Mouse (Mus musculus) hindbrain, embryonic 10.5 days (tissue): ENCODE measurements around the gene Anp32e. TPM values are rescaled to one million over a fixed set of nuclear protein-coding genes. Genes with fewer than 3 reads are reported as not detected.
A peak's percentile ranks its signal among the peaks of the same experiment; 100 is the strongest.
"Not testable (repeated sequence)": the region's sequence is repeated elsewhere in the genome, so short reads cannot be mapped to it uniquely, and the experiment has no call there.

Source experiments
- DNase-seq: peaks from one replicate; pipeline ENCODE4 v3.0.0-alpha.2; 2017; ENCODE audit warnings: low spot score
- H3K27ac ChIP-seq: fragments of 300-500 bp; sonication (generic); 2 replicates; pipeline ENCODE4 v1.5.1; 2016; ENCODE audit warnings: mild to moderate bottlenecking, moderate library complexity
- H3K27me3 ChIP-seq: fragments of 300-500 bp; sonication (generic); 2 replicates; pipeline ENCODE4 v1.6.1; 2016; ENCODE audit warnings: mild to moderate bottlenecking; ENCODE audit not compliant: poor library complexity, insufficient read depth, severe bottlenecking
- H3K36me3 ChIP-seq: fragments of 300-500 bp; sonication (generic); 2 replicates; pipeline ENCODE4 v1.6.1; 2016; ENCODE audit warnings: mild to moderate bottlenecking, moderate library complexity
- H3K4me1 ChIP-seq: fragments of 300-500 bp; sonication (generic); replicated peaks from 2 replicates; pipeline ENCODE4 v1.6.1; 2016; ENCODE audit warnings: mild to moderate bottlenecking
- H3K4me3 ChIP-seq: fragments of 300-500 bp; sonication (generic); 2 replicates; pipeline ENCODE4 v1.5.1; 2016; ENCODE audit warnings: mild to moderate bottlenecking, moderate library complexity
- H3K9me3 ChIP-seq: fragments of 300-500 bp; sonication (generic); 2 replicates; pipeline ENCODE4 v1.6.1; 2016; ENCODE audit warnings: mild to moderate bottlenecking, moderate library complexity
- WGBS: fragments of 180-500 bp; shearing (Covaris S2); methylation state at CpG from one replicate; pipeline ENCODE4 v1.1.7; 2016; 5-methylcytosine and 5-hydroxymethylcytosine counted together
- polyA plus RNA-seq: library from polyadenylated mRNA; unstranded; fragments of >200 nt; fragmentation: Nextera tagmentation; extraction: Ambion mirVana; gene quantifications from 2 replicates; pipeline ENCODE4 v1.2.1, GENCODE M21; 2016

Gene Anp32e
- polyA plus RNA-seq, 1 experiment from 2014 or later, result 266 TPM

DNA sequence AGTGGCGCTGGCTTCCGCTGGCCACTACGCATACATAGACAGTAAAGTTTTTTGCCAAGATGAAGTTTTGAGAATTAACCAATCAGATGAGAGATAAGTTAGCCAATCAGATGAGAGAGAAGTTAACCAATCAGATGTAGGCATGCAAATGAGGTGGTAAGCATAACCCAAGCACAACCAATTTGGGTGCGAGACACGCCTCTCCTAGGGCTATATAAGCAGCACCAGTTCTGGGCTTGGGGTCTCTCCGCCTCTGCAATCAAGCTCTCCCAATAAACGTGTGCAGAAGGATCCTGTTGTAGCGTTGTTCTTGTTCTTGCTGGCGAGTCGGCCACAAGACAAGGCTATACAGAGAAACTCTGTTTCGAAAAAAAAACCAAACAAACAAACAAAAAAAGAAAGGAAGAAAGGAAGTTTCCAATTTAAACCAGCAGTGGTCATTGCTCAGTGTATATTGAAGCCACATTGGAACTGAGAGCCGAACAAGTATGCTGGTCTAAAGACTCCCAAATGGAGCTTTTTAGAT lies 25.7 kb downstream of the Anp32e start:
- not testable (repeated sequence) for DNase-seq, H3K9me3 ChIP-seq, H3K36me3 ChIP-seq, H3K4me3 ChIP-seq, H3K27me3 ChIP-seq, H3K27ac ChIP-seq
- peaks cover 25% of the 10 kb centered on the region for H3K4me1 ChIP-seq
- WGBS, result 90% methylated on average over 12 of the region's 12 CpGs

DNA sequence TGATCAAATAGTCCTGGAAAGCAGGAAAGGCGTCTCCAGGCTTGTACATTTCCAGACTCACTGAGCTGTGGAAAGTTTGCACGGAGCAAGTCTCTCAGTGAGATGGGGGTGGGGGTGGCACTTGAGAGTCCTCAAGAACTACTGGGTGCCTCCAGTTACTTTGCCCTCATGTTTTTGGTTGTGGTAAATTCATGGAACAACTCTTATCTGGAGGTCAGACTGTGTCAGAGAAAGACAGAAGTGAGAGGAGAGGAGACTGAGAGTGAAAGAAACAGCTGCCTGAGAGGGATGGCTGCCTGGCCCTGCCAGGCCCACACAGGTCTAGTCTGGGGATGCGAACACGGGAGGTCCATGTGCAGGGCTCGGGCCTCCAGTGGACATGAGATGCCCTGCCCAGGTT lies 26.3 kb downstream of the Anp32e start:
- Histone ChIP-seq H3K9me3 (no peaks in the 10 kb centered on the region), H3K4me1 (peaks cover 22% of the 10 kb centered on the region), H3K27me3 (no peaks in the 10 kb centered on the region), H3K4me3 (no peak overlapping the region), H3K27ac (no peak overlapping the region), H3K36me3 (no peaks in the 10 kb centered on the region)
- no peak for DNase-seq
- 96% methylated on average over 5 of the region's 5 CpGs for WGBS

DNA sequence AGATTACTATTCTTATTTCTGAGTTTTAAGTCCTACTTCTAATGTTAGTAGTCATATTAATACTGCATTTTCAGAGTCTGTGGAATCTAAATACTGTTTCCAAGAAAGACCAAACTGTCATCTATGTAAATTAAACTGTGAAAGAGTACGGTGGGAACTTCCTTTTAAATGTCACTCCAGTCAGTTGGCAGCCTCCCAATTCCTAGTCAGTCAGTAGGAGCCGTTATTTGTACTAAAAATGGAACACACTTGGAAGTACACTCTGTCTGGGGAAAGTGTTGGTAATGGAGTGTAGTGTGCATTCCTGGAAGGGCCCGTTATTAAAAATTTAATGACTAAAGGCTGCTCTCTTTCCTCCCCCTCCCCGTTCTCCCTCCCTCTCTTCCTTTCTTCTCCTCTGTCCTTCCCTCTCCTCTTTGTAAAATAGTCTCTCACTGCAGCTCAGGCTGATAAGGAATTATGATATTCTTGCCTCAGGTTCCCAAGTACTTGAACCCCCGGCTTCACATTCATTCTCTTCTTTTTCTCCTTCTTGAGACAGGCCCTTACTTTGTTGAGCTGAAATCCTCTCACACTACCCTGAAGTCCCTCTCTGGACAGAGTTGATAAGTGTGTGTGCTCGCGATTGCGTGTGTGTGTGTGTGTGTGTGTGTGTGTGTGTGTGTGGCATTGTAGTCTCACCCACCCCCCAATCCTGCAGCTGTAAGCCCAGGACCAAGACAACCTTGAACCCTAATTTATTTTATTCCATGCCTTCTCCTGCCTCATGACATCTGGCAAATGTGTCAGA lies 28.5 kb downstream of the Anp32e start:
- Histone ChIP-seq H3K4me1 (peaks cover 11% of the 10 kb centered on the region; the same call in 1 of the 2 replicates), H3K27ac (no peak overlapping the region), H3K36me3 (no peaks in the 10 kb centered on the region), H3K9me3 (no peaks in the 10 kb centered on the region), H3K27me3 (no peaks in the 10 kb centered on the region), H3K4me3 (no peak overlapping the region)
- no peak for DNase-seq
- WGBS, result 79% methylated on average over 8 of the region's 8 CpGs

DNA sequence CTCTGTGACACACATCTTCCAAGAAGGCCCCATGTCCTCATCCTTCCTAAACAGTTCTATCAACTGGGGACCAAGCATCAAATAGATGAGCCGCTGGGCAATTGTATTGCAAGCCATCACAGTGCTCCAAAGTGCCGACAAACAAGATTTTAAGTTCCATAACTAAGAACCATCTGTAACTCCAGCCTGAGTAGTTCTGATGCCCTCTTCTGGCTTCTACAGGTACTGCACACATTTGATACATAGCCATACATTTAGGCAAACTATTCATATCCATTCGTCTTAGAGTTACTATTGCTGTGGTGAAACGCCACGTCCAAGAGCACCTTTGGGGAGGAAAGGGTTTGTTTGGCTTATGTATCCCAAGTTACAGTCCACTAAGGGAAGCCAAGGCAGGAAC lies 30.0 kb downstream of the Anp32e start:
- DNase-seq, result no peak

DNA sequence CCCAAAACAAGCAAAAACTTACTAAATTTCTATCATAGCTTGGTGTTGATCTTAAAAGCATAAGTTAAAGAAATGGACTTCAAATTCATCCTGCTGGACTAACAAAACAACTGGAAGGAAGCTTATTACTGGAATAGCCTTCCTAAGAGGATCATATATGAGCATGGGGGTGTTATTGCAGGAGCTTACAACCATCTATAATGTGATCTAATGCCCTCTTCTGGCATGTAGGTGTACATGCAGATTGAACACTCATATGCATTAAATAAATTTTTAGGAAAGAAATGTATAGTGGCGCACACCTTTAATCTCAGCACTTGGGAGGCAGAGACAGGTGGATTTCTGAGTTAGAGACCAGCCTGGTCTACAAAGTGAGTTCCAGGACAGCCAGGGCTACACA lies 30.8 kb downstream of the Anp32e start:
- Histone ChIP-seq H3K4me3 (no peak overlapping the region), H3K27me3 (no peaks in the 10 kb centered on the region), H3K36me3 (no peaks in the 10 kb centered on the region), H3K4me1 (peaks cover 12% of the 10 kb centered on the region), H3K9me3 (no peaks in the 10 kb centered on the region), H3K27ac (no peak overlapping the region)
- DNase-seq, result no peak
- WGBS, result 95% methylated on average over 1 of the region's 1 CpGs

More for the DNA sequence above, 30.0 kb downstream of the Anp32e start:
- Histone ChIP-seq H3K36me3 (no peaks in the 10 kb centered on the region), H3K27me3 (no peaks in the 10 kb centered on the region), H3K27ac (no peak overlapping the region), H3K9me3 (no peaks in the 10 kb centered on the region), H3K4me3 (no peak overlapping the region), H3K4me1 (peaks cover 12% of the 10 kb centered on the region)
- 76% methylated on average over 5 of the region's 5 CpGs for WGBS

DNA sequence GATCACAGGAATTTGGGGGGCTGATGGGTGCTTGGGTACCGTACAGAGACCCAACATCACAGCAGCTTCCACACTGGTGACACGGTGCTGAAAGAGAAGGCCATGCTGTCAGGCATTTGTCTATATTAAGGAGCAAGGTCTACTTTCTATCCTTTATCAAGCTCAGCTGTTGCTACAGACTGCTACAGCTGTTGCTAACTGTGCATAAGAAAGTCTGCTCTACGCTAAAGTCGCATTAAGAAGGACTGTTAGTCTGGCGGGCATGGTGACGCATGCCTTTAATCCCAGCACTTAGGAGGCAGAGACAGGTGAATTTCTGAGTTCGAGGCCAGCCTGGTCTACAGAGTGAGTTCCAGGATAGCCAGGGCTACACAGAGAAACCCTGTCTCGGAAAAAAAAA lies 33.1 kb downstream of the Anp32e start:
- not testable (repeated sequence) for H3K9me3 ChIP-seq, H3K4me3 ChIP-seq, H3K27ac ChIP-seq, DNase-seq, H3K27me3 ChIP-seq, H3K36me3 ChIP-seq
- H3K4me1 ChIP-seq, result peaks cover 16% of the 10 kb centered on the region
- WGBS, result 83% methylated on average over 8 of the region's 8 CpGs

DNA sequence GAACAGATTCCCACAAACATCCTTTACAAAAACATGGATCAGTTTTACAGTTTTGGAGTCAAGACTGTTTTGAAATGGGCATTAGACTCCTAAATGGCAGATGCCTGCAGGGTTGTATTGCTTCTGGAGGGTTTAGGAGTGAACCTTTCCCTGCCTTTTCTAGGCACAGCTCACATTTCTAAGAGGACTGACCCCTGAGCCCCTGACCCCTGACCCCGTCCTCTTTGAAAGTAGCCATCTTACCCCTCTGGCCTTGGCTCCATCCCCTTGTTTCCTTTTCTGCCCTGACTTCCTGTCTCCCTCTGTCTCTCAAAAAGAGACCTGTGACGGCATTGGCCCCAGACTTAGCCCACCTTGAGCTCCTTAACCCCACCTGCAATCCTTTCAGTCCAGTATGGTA lies 34.2 kb downstream of the Anp32e start:
- no peaks in the 10 kb centered on the region for H3K9me3 ChIP-seq
- 31% methylated on average over 2 of the region's 2 CpGs for WGBS
- H3K27ac ChIP-seq, result no peak overlapping the region

DNA sequence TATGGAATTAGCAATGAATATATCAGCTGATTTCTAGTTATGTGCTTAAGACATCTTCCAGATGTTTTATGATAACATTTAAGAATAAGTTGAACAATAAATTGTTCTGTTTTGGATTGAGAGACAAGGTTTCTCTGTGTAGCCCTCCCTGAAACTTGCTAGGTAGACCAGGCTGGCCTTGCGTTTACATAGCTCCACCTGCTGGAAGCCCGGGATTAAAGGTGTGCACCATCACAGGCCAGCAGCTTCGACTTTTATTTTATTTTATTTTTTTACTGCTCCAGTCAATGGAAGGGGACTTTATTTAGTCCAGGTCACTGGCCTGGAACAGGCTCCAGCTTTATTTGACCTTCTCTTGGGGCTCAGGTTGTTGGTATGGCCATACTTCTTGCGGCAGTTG lies 34.6 kb downstream of the Anp32e start:
- WGBS, result 53% methylated on average over 4 of the region's 4 CpGs
- H3K36me3 ChIP-seq, result no peaks in the 10 kb centered on the region
- H3K9me3 ChIP-seq, result no peaks in the 10 kb centered on the region
- no peak overlapping the region for H3K27ac ChIP-seq
- peaks cover 16% of the 10 kb centered on the region for H3K4me1 ChIP-seq
- no peaks in the 10 kb centered on the region for H3K27me3 ChIP-seq
- no peak overlapping the region for H3K4me3 ChIP-seq
- no peak for DNase-seq

More for the DNA sequence above, 34.2 kb downstream of the Anp32e start:
- H3K36me3 ChIP-seq, result no peaks in the 10 kb centered on the region
- H3K4me1 ChIP-seq, result peaks cover 16% of the 10 kb centered on the region
- peak; percentile 44 for DNase-seq
- no peaks in the 10 kb centered on the region for H3K27me3 ChIP-seq
- H3K4me3 ChIP-seq, result no peak overlapping the region

DNA sequence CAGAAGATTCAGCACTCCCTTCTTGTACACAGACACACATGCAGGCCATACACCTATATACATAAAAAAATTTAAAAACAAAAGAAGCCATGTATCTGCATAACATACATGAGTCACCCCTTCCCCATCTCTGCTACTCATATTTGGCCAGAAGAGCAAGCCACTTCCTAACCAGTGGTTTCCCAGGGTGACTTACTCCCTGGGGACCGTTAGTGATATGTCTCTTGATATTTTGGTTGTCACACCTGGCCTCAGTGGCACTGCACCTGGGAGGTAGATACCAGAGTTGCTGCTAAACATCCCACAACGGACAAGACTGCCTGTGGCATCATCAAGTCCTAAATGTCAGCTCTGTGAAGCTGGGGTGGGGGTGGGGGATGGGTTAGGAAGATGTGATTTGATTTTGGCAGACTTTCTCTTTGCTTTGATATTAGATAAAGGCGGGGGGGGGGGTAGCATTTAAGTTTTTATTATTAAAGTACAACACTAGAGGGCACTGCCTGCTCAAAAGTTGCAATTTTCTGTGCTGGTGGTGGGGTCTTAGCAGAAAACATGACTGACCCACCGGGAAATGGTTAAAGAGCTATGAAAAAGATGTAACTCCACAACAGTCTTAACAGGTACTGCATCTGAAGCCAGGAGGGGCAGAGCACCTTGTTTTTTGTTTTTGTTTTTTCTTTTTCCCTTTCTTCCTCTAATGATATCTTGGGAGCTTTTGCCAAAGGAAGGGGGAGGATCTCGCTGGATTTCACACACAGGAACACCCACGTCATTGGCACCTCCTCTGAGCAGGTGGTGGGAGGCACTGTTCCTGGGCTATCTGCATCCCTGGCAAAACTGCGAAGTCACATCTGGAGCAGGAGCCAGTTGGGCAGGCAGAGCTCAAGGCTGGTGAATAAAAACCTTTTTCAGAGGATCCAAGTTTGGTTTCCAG lies 36.7 kb downstream of the Anp32e start:
- Histone ChIP-seq H3K9me3 (no peaks in the 10 kb centered on the region), H3K36me3 (no peaks in the 10 kb centered on the region), H3K4me3 (no peak overlapping the region), H3K27me3 (no peaks in the 10 kb centered on the region), H3K27ac (no peak overlapping the region), H3K4me1 (peaks cover 16% of the 10 kb centered on the region)
- no peak for DNase-seq
- 16% methylated on average over 7 of the region's 7 CpGs for WGBS

DNA sequence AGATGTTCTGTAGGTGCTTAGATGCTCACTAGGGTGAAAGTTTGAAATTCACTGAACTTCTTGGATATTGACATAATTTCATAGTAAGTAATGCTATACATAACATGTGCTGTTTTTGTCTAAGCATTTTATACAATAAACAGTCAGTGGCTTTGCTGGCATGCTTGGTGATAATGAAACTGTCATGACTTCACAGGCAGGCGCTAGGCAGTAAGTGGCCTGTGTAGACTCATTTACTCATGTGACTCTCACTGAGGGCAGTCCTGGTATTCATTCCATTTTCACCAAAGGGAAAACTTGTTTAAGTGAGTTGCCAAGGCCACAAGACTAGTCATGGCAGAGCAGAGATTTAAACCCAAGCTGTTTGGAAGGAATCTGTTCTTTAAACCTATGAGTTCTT lies 40.2 kb downstream of the Anp32e start:
- H3K9me3 ChIP-seq, result no peaks in the 10 kb centered on the region
- H3K4me1 ChIP-seq, result peaks cover 24% of the 10 kb centered on the region
- H3K27me3 ChIP-seq, result peaks cover 15% of the 10 kb centered on the region
- no peak overlapping the region for H3K27ac ChIP-seq
- H3K4me3 ChIP-seq, result no peak overlapping the region
- DNase-seq, result no peak
- 82% methylated on average over 1 of the region's 1 CpGs for WGBS
- H3K36me3 ChIP-seq, result no peaks in the 10 kb centered on the region

DNA sequence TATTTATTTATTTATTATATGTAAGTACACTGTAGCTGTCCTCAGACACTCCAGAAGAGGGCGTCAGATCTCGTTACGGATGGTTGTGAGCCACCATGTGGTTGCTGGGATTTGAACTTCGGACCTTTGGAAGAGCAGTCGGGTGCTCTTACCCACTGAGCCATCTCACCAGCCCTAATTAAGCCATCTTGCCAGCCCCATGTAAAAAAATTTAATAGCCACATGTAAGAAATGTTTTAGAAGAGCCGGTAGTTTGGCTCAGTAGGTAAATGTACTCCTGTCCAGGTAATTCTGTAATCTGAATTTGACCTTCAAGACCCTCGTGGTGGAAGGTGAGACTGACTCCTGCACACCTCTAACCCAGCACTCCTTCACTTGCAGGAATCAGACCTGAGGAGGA lies 41.6 kb downstream of the Anp32e start:
- not testable (repeated sequence) for H3K9me3 ChIP-seq, DNase-seq, H3K4me3 ChIP-seq, H3K27ac ChIP-seq, H3K36me3 ChIP-seq
- Histone ChIP-seq H3K27me3 (peaks cover 26% of the 10 kb centered on the region), H3K4me1 (peaks cover 26% of the 10 kb centered on the region)
- 60% methylated on average over 7 of the region's 7 CpGs for WGBS

DNA sequence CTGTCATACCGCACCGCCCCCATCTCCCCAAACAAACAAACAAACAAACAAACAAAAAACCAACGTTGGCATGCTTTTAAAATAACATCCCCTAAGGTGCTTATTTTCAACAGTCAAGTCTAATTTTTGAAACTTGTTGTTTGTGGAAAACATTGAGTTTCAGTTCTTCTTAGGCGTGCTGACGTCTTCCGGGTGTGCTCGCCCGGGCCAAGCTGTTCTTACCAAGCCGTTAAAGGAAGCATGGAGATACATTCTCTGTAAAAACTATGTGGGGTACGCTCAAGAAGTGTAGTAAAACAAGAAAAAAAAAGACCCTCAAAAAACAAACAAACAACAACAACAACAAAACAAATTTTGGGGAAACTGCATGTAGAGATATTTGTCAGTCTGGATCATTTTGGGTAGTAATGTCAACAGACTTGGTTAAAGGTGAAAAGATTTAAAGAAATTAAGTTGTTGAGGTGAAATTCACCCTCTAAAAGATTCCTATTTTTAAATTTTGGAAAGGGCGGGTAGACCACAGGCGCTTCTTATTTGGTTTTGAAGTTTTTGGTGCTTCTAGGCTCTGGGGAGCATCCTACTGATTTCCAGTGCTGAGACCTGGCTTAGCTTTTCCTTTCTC lies 43.3 kb downstream of the Anp32e start:
- no peaks in the 10 kb centered on the region for H3K9me3 ChIP-seq
- H3K4me1 ChIP-seq, result peaks cover 22% of the 10 kb centered on the region
- WGBS, result 67% methylated on average over 12 of the region's 12 CpGs
- H3K4me3 ChIP-seq, result peak overlapping the region; percentile 43
- H3K36me3 ChIP-seq, result no peaks in the 10 kb centered on the region
- no peak for DNase-seq
- H3K27me3 ChIP-seq, result peaks cover 26% of the 10 kb centered on the region
- peak overlapping the region; percentile 81 for H3K27ac ChIP-seq
